Mouse (Mus musculus) liver, embryonic 11.5 days (tissue): ENCODE data around the gene Basp1. TPM values are rescaled to one million over a fixed set of nuclear protein-coding genes. Genes with fewer than 3 reads are reported as not detected.

Experiments used
- ATAC-seq: fragments of 200-750 bp; cut with Nextera tagmentation; replicated peaks from 2 replicates; pipeline ENCODE4 v1.8.0; 2017; ENCODE audit warnings: moderate number of reproducible peaks, mild to moderate bottlenecking, moderate TSS enrichment, moderate library complexity; ENCODE audit not compliant: low FRiP score
- DNase-seq: peaks from one replicate; pipeline ENCODE4 v3.0.0-alpha.2; 2017; ENCODE audit warnings: low spot score
- H3K27ac ChIP-seq: fragments of 300-500 bp; sonication (generic); 2 replicates; pipeline ENCODE4 v1.5.1; 2014; ENCODE audit warnings: mild to moderate bottlenecking, low read depth, low read length, control low read depth
- H3K27me3 ChIP-seq: fragments of 300-500 bp; sonication (generic); replicated peaks from 2 replicates; pipeline ENCODE4 v1.6.1; 2014; ENCODE audit warnings: low read length, mixed read lengths; ENCODE audit not compliant: control insufficient read depth, insufficient read depth
- H3K36me3 ChIP-seq: fragments of 300-500 bp; sonication (generic); 2 replicates; pipeline ENCODE4 v1.6.1; 2014; ENCODE audit warnings: mild to moderate bottlenecking, low read length, moderate library complexity, mixed read lengths; ENCODE audit not compliant: control insufficient read depth, insufficient read depth
- H3K4me1 ChIP-seq: fragments of 300-500 bp; sonication (generic); replicated peaks from 2 replicates; pipeline ENCODE4 v1.6.1; 2014; ENCODE audit warnings: low read length, mixed read lengths; ENCODE audit not compliant: control insufficient read depth, insufficient read depth
- H3K4me2 ChIP-seq: fragments of 300-500 bp; sonication (generic); 2 replicates; pipeline ENCODE4 v1.6.1; 2014; ENCODE audit warnings: mild to moderate bottlenecking, control low read depth, moderate library complexity
- H3K4me3 ChIP-seq: fragments of 300-500 bp; sonication (generic); 2 replicates; pipeline ENCODE4 v1.5.1; 2014; ENCODE audit warnings: low read depth, low read length, control low read depth
- H3K9ac ChIP-seq: fragments of 300-500 bp; sonication (generic); 2 replicates; pipeline ENCODE4 v1.6.1; 2014; ENCODE audit warnings: low read depth, low read length, control low read depth
- H3K9me3 ChIP-seq: fragments of 300-500 bp; sonication (generic); 2 replicates; pipeline ENCODE4 v1.6.1; 2016; ENCODE audit warnings: low read length, inconsistent platforms, mixed read lengths; ENCODE audit not compliant: control insufficient read depth
- WGBS: fragments of 180-500 bp; shearing (Covaris S2); extraction: QIAGEN DNeasy Blood & Tissue Kit; methylation state at CpG from one replicate; pipeline ENCODE4 v1.1.7; 2014; 5-methylcytosine and 5-hydroxymethylcytosine counted together
- polyA plus RNA-seq: library from polyadenylated mRNA; unstranded; fragments of >200 nt; fragmentation: Nextera tagmentation; extraction: Ambion mirVana; gene quantifications from 2 replicates; pipeline ENCODE4 v1.2.1, GENCODE M21; 2014

Gene Basp1
- polyA plus RNA-seq, 1 experiment from 2014 or later, result 12.8 TPM

DNA sequence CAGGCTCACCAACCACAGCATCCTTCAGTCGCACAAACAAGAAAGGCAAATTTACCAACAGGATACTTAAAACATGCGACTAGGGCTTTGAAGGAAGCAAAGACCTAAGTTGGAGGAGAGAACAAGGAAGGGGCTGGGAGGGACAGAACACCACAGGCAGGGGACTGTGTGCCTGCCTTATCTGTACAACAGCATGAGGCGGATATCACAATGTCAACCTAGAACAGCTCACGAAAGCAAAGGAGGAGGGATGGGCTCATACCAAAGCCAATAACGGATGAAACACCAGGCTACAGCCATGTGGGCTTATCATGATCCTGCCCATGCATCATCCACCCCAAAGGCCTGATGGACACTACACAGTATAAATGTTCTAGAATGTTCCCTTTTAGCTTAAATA, 22.4 kb downstream of the Basp1 start:
- H3K27me3 ChIP-seq, result no peaks in the 10 kb centered on the region
- H3K9ac ChIP-seq, result no peak overlapping the region
- no peak overlapping the region for H3K4me2 ChIP-seq
- no peaks in the 10 kb centered on the region for H3K36me3 ChIP-seq
- no peaks in the 10 kb centered on the region for H3K9me3 ChIP-seq
- 56% methylated on average over 5 of the region's 5 CpGs for WGBS
- ATAC-seq (peak; percentile 56), DNase-seq (no peak)
- peaks cover 4% of the 10 kb centered on the region for H3K4me1 ChIP-seq
- no peak overlapping the region for H3K27ac ChIP-seq
- H3K4me3 ChIP-seq, result no peak overlapping the region

GRCm38 (mm10) chr15:25387572-25387971, 26.0 kb downstream of the Basp1 start:
- Histone ChIP-seq H3K27me3 (no peaks in the 10 kb centered on the region), H3K9ac (no peak overlapping the region), H3K4me3 (no peak overlapping the region), H3K9me3 (no peaks in the 10 kb centered on the region), H3K4me1 (peaks cover 4% of the 10 kb centered on the region), H3K27ac (no peak overlapping the region), H3K36me3 (no peaks in the 10 kb centered on the region), H3K4me2 (no peak overlapping the region)
- no peak for DNase-seq
- WGBS, result 84% methylated on average over 6 of the region's 6 CpGs
- no peak for ATAC-seq

DNA sequence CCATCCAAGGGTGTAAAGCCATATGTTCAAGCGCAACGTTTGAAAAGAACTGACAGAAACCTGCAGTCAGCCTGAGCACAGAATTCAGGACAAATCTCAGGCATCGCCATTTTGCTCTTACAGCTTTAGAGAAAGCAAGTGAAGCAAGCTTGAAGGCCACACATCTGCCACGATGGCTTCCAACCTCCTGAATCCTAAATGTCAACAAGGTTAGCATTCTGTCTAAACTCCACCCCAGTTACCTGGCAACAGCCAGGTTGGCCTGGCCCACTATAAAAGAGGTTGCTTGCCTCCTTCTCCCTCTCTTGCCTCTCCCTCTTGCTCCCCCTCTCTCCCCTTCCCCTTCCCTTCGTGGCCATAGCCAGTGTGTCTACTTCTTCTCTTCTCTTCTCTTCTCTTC, 33.5 kb downstream of the Basp1 start:
- H3K9me3 ChIP-seq, result no peaks in the 10 kb centered on the region
- no peak overlapping the region for H3K27ac ChIP-seq
- no peaks in the 10 kb centered on the region for H3K36me3 ChIP-seq
- H3K4me2 ChIP-seq, result no peak overlapping the region
- H3K4me3 ChIP-seq, result no peak overlapping the region
- H3K27me3 ChIP-seq, result no peaks in the 10 kb centered on the region
- no peak overlapping the region for H3K9ac ChIP-seq
- DNase-seq, result no peak
- no peaks in the 10 kb centered on the region for H3K4me1 ChIP-seq
- no peak for ATAC-seq
- WGBS, result 78% methylated on average over 5 of the region's 5 CpGs

DNA sequence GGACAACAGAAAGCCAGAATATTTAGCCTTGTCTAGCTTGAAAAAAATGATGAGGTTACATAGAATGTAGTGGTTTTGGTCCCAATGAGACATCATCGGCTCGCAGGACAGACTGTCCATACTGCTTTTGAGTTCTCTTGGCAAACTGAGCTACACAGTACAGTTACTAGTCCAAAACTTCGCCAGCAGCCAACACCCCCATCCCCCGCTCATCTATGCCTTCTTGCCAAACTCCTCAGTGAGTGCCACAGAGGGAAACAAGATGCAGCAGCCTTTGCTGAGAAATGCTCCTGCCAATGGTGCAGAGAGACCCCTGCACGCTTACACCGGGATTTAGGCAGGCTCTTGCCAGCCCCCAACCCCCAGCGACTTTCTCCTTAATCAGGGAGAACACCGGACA, 34.9 kb downstream of the Basp1 start:
- no peaks in the 10 kb centered on the region for H3K4me1 ChIP-seq
- DNase-seq (no peak), ATAC-seq (no peak)
- no peak overlapping the region for H3K4me3 ChIP-seq
- H3K36me3 ChIP-seq, result no peaks in the 10 kb centered on the region
- H3K27me3 ChIP-seq, result no peaks in the 10 kb centered on the region
- no peak overlapping the region for H3K9ac ChIP-seq
- H3K4me2 ChIP-seq, result no peak overlapping the region
- no peaks in the 10 kb centered on the region for H3K9me3 ChIP-seq
- no peak overlapping the region for H3K27ac ChIP-seq
- 89% methylated on average over 8 of the region's 8 CpGs for WGBS

DNA sequence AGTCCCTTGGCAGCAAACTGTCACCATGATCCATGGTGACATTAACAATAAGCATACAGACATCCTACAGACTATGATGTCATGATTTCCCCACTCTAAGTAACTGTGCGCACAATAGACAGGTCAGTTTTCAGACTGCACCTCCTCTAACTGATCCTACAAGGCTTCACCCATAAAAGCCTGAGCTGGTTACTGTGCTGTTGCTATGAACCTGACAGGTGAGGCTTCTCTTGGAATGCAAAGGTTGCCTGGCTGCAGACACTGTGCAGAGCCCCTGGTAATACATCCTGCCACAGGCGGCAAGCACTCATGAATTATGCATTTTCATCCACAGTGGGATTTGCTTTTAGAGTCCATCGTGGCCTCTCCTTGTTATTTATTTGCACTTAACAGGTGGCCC, 36.6 kb downstream of the Basp1 start:
- DNase-seq, result no peak
- no peaks in the 10 kb centered on the region for H3K9me3 ChIP-seq
- no peak overlapping the region for H3K4me2 ChIP-seq
- WGBS, result 77% methylated on average over 3 of the region's 3 CpGs
- H3K9ac ChIP-seq, result no peak overlapping the region
- ATAC-seq, result no peak
- H3K27ac ChIP-seq, result no peak overlapping the region
- H3K27me3 ChIP-seq, result no peaks in the 10 kb centered on the region
- H3K36me3 ChIP-seq, result no peaks in the 10 kb centered on the region
- H3K4me3 ChIP-seq, result no peak overlapping the region
- H3K4me1 ChIP-seq, result no peaks in the 10 kb centered on the region

- H3K9ac ChIP-seq, result no peak overlapping the region
- H3K4me2 ChIP-seq, result no peak overlapping the region
- no peak for ATAC-seq
- 76% methylated on average over 3 of the region's 3 CpGs for WGBS
- H3K27ac ChIP-seq, result no peak overlapping the region
- H3K4me1 ChIP-seq, result no peaks in the 10 kb centered on the region
- H3K36me3 ChIP-seq, result no peaks in the 10 kb centered on the region
- H3K4me3 ChIP-seq, result no peak overlapping the region
- DNase-seq, result no peak
- H3K27me3 ChIP-seq, result no peaks in the 10 kb centered on the region
- no peaks in the 10 kb centered on the region for H3K9me3 ChIP-seq
These were observed 40.1 kb downstream of the Basp1 start for GRCm38 (mm10) chr15:25373486-25373885.

GRCm38 (mm10) chr15:25369522-25369921, 44.0 kb downstream of the Basp1 start:
- no peak overlapping the region for H3K9ac ChIP-seq
- no peak for ATAC-seq
- no peaks in the 10 kb centered on the region for H3K9me3 ChIP-seq
- no peak for DNase-seq
- WGBS, result 81% methylated on average over 7 of the region's 7 CpGs
- no peak overlapping the region for H3K4me3 ChIP-seq
- no peak overlapping the region for H3K27ac ChIP-seq
- no peak overlapping the region for H3K4me2 ChIP-seq
- H3K4me1 ChIP-seq, result no peaks in the 10 kb centered on the region
- peaks cover 10% of the 10 kb centered on the region for H3K27me3 ChIP-seq
- H3K36me3 ChIP-seq, result no peaks in the 10 kb centered on the region

DNA sequence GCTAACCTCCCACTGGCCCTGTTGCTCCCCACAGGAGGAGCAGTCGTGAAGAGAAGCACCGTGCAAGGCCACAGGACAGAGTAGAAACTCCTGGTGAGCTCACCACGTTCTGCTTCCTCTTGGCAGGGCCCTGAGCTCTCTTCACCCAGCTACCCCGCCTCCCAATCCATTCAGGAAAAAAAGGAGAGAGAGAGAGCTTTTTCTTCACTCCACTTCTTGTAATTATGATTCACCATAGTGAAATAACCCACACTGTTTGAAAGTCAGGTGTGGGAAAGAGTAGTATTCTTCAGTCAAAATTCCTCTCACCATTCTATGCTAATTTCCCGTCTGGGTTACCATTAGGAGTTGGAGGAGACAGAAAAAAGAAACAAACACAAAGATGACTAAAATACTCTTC, 48.1 kb downstream of the Basp1 start:
- Histone ChIP-seq H3K36me3 (no peaks in the 10 kb centered on the region), H3K9ac (no peak overlapping the region), H3K4me3 (no peak overlapping the region), H3K27ac (no peak overlapping the region), H3K9me3 (no peaks in the 10 kb centered on the region), H3K4me2 (no peak overlapping the region), H3K4me1 (no peaks in the 10 kb centered on the region), H3K27me3 (peaks cover 20% of the 10 kb centered on the region)
- no peak for ATAC-seq
- no peak for DNase-seq
- 42% methylated on average over 5 of the region's 5 CpGs for WGBS

DNA sequence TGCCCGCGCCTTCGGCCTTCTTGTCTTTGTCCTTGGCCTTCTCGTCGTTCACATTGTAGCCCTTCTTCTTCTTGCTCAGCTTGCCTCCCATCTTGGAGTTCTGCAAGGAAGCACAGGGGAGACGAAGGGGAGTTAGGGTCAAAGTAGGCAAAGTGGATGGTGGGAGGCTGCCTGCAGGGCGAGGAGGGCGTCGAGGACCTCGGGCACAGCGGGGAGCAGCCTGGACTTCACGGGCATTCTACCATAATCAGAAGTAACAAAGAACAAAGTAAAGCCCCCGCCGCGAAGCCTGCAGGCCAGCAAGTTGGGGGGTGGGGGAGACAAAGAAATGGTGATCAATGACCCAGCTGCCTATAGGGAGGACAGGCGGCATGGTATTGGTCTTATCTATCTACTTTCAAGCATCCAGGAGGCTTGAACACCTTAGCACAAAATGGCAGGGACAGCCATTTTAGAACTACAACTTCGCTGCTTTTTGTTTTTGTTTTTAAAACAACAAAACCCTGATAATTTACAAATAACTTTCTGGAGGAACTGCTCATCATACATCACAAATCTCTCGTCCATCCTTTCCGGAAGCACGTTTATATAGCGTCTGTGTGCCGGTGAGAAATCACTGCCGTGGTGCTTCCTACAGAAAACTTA, 48.6 kb downstream of the Basp1 start:
- H3K9ac ChIP-seq, result peak overlapping the region; percentile 48; the same call in 1 of the 2 replicates
- H3K9me3 ChIP-seq, result no peaks in the 10 kb centered on the region
- ATAC-seq (0 out of 2 replicates have a peak, but pooled peaks have one; percentile 5), DNase-seq (peak; percentile 45)
- H3K4me3 ChIP-seq, result peak overlapping the region; percentile 44
- peak overlapping the region; percentile 71 for H3K4me2 ChIP-seq
- WGBS, result 34% methylated on average over 23 of the region's 23 CpGs
- H3K27ac ChIP-seq, result no peak overlapping the region
- no peaks in the 10 kb centered on the region for H3K36me3 ChIP-seq
- H3K4me1 ChIP-seq, result no peaks in the 10 kb centered on the region
- peaks cover 20% of the 10 kb centered on the region for H3K27me3 ChIP-seq
